Mouse (Mus musculus): Measurements from ENCODE around the gene Trpd52l3. TPM values are rescaled to one million over a fixed set of nuclear protein-coding genes. Genes with fewer than 3 reads are reported as not detected.
A peak's percentile ranks its signal among the peaks of the same experiment; 100 is the strongest.

The Trpd52l3 gene
- total and polyA plus RNA-seq, 2 experiments from 2014 or later: not detected

DNA sequence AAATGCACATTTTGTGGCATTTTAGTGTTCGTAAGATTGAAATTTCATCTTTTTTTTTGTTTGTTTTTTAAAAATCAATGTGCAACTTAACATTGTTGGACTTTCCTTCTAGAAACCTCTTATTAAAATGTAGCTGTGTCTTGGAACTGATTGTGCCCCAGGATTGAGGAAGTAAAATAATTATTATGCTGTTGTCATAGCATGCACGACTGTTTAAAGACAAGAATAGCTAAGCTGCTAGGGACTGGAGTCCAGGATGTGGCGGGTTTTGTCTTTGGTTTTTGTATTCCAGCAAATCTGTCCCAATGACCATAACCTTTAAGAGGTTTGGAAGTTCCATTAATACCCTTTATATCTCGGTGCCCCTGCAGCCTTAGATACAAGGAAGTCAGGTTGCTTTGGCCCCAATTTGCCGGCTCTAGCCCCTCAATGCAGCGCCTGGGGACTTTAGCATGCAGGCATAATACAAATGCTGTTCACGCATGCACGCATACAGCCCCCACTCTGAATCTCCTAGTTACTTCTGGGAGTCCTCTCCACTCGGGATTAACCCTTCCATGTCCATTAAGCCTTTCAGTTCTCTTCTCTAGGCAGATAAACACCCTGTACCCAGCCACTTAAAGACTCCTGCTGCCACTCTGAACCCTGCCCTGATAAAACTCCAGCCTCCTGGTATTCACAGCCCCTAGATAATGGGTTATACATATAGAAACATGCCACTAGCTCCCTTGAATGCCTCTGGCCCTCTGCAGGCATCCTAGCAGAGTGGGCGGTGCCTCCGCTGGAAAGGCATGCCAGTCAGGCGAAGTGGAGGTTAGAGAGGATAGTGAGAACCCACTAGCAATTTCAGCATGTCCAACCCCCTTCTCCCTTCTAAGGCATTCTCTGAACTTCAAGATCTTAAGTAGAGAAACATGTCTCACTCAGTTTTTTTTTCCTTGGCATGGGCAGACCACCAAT, 2.9 kb upstream of the Trpd52l3 start:
- no peak for TF ChIP-seq CTCF (IDR thresholded peaks at IDR 0.05)
- no peak overlapping the region for H3K4me3 ChIP-seq (ENCODE audit: low read depth, low read length)

GRCm38 (mm10) chr19:30001550-30001949, 2.0 kb upstream of the Trpd52l3 start:
- TF ChIP-seq CTCF (IDR thresholded peaks at IDR 0.05): no peak
- Histone ChIP-seq H3K4me1 (ENCODE audit: insufficient read depth, low read length) (no peaks in the 10 kb centered on the region), H3K9me3 (ENCODE audit: low read length) (no peaks in the 10 kb centered on the region), H3K4me3 (ENCODE audit: low read depth, low read length) (no peak overlapping the region), H3K4me2 (ENCODE audit: low read depth, low read length, poor library complexity, severe bottlenecking) (no peak overlapping the region), H3K36me3 (ENCODE audit: insufficient read depth, low read length) (no peaks in the 10 kb centered on the region), H3K27me3 (ENCODE audit: insufficient read depth, low read length) (no peaks in the 10 kb centered on the region), H3K9ac (replicated peaks; ENCODE audit: low read length, poor library complexity, severe bottlenecking) (no peak overlapping the region), H3K27ac (ENCODE audit: low read depth, low read length) (no peak overlapping the region)
- ATAC-seq (ENCODE audit: low FRiP score) (no peak), DNase-seq (ENCODE audit: low spot score) (no peak)
- 90% methylated on average over 6 of the region's 6 CpGs for WGBS

More for the DNA sequence above, 2.9 kb upstream of the Trpd52l3 start:
- WGBS: 25% methylated on average over 12 of the region's 12 CpGs
- peak; percentile 56 for DNase-seq (ENCODE audit: low spot score)
- Histone ChIP-seq H3K9me3 (ENCODE audit: low read length) (no peaks in the 10 kb centered on the region), H3K9ac (replicated peaks; ENCODE audit: low read length, poor library complexity, severe bottlenecking) (0 out of 2 replicates have a peak overlapping the region, but pooled peaks have one; percentile 14), H3K27ac (ENCODE audit: low read depth, low read length) (0 out of 2 replicates have a peak overlapping the region, but pooled peaks have one; percentile 26), H3K27me3 (ENCODE audit: insufficient read depth, low read length) (no peaks in the 10 kb centered on the region), H3K36me3 (ENCODE audit: insufficient read depth, low read length) (no peaks in the 10 kb centered on the region), H3K4me2 (ENCODE audit: low read depth, low read length, poor library complexity, severe bottlenecking) (peak overlapping the region; percentile 28; the same call in 1 of the 2 replicates), H3K4me1 (ENCODE audit: insufficient read depth, low read length) (no peaks in the 10 kb centered on the region)
- peak; percentile 58; the same call in 1 of the 2 replicates for ATAC-seq (ENCODE audit: low FRiP score)

DNA sequence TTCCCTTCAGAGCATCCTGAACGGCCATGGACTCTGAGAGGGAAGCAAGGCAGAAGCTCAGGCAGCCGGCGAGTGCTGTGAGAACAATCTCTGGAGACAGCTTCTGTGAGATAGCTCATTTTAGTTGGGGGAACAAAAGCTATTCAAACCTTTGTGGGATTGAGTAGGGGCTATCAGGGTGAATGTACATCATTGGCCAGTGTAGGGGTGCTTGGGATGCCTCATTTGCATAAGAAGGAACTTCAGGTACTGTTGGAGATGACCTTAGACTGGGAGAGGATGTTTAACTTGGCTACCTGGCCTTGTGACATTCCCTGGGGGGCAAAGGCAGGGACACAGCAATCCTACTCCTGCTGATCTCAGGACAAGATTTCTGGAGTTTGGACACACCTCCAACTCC, 2.8 kb downstream of the Trpd52l3 start:
- Histone ChIP-seq H3K4me3 (ENCODE audit: low read depth, low read length) (no peak overlapping the region), H3K4me1 (ENCODE audit: insufficient read depth, low read length) (no peaks in the 10 kb centered on the region), H3K9ac (replicated peaks; ENCODE audit: low read length, poor library complexity, severe bottlenecking) (no peak overlapping the region), H3K36me3 (ENCODE audit: insufficient read depth, low read length) (no peaks in the 10 kb centered on the region), H3K27ac (ENCODE audit: low read depth, low read length) (no peak overlapping the region), H3K27me3 (ENCODE audit: insufficient read depth, low read length) (no peaks in the 10 kb centered on the region), H3K4me2 (ENCODE audit: low read depth, low read length, poor library complexity, severe bottlenecking) (no peak overlapping the region), H3K9me3 (ENCODE audit: low read length) (no peaks in the 10 kb centered on the region)
- ATAC-seq (ENCODE audit: low FRiP score): no peak
- TF ChIP-seq CTCF (IDR thresholded peaks at IDR 0.05): no peak
- 70% methylated on average over 3 of the region's 3 CpGs for WGBS
- DNase-seq (ENCODE audit: low spot score): no peak

DNA sequence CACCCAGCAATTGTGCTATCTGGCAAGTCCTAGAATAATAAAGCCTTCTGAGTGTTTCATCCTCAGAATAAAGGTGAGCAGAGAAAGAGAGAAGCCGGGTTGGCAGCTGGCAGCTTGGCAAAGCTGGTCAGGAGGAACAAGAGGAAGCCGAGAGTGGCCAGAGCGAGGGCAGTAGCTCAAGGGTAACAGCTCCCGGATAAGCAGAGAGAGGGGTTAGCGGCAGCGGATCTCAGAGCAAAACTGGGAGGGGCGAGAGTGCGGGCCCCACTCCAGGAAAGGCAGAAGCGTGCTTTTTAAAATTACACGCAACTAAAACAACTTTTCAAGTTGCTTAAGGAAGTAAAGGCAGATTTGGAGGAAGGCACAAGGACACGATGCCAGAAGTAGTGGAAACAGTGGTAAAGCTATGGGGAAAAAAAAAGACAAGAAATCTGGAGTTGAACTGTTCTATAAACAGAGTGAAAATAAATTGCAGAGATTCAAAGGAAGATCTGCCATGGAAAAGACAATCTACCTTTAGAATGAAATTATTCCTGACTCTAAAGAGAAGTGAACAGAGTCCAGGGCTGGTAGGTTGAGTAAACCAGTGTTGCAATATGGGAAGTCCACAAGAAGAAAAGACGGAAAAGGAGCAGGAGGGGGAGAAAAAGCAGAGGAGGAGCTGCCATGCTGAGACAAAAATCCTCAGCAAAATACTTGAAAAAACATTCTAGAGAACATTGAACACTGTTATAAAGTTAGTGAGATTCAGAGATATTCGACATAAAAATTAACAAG, 7.1 kb downstream of the Trpd52l3 start:
- Histone ChIP-seq H3K4me3 (ENCODE audit: low read depth, low read length) (no peak overlapping the region), H3K4me2 (ENCODE audit: low read depth, low read length, poor library complexity, severe bottlenecking) (no peak overlapping the region), H3K27me3 (ENCODE audit: insufficient read depth, low read length) (no peaks in the 10 kb centered on the region), H3K36me3 (ENCODE audit: insufficient read depth, low read length) (no peaks in the 10 kb centered on the region), H3K9ac (replicated peaks; ENCODE audit: low read length, poor library complexity, severe bottlenecking) (no peak overlapping the region), H3K4me1 (ENCODE audit: insufficient read depth, low read length) (no peaks in the 10 kb centered on the region), H3K9me3 (ENCODE audit: low read length) (no peaks in the 10 kb centered on the region), H3K27ac (ENCODE audit: low read depth, low read length) (no peak overlapping the region)
- DNase-seq (ENCODE audit: low spot score): no peak
- no peak for TF ChIP-seq CTCF (IDR thresholded peaks at IDR 0.05)
- 71% methylated on average over 13 of the region's 13 CpGs for WGBS
- ATAC-seq (ENCODE audit: low FRiP score): no peak

DNA sequence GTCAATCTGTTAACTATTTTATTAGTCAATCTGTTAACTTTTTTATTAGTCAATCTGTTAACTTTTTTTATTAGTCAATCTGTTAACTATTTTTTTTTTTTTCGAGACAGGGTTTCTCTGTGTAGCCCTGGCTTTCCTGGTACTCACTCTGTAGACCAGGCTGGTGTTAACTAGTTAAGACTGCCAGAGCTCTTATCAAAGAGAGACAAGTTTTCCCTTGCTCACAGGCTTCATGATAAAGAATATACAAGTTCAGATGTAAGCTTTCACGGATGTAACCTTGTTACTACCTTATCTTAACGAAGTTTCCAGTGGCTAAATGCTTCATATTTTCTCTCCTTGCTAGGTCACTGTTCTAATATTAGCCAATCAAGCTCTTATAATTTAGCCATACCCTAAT, 10.7 kb downstream of the Trpd52l3 start:
- no peak for TF ChIP-seq CTCF (IDR thresholded peaks at IDR 0.05)
- no peaks in the 10 kb centered on the region for H3K4me1 ChIP-seq (ENCODE audit: insufficient read depth, low read length)
- ATAC-seq (ENCODE audit: low FRiP score): no peak
- no peaks in the 10 kb centered on the region for H3K36me3 ChIP-seq (ENCODE audit: insufficient read depth, low read length)
- H3K27me3 ChIP-seq (ENCODE audit: insufficient read depth, low read length): no peaks in the 10 kb centered on the region
- no peaks in the 10 kb centered on the region for H3K9me3 ChIP-seq (ENCODE audit: low read length)
- no peak overlapping the region for H3K27ac ChIP-seq (ENCODE audit: low read depth, low read length)
- H3K9ac ChIP-seq (replicated peaks; ENCODE audit: low read length, poor library complexity, severe bottlenecking): no peak overlapping the region
- H3K4me2 ChIP-seq (ENCODE audit: low read depth, low read length, poor library complexity, severe bottlenecking): no peak overlapping the region
- no peak overlapping the region for H3K4me3 ChIP-seq (ENCODE audit: low read depth, low read length)
- WGBS: 84% methylated on average over 3 of the region's 3 CpGs
- DNase-seq (ENCODE audit: low spot score): no peak
